Mouse (Mus musculus): ENCODE measurements around the gene Fam192a.

DNA sequence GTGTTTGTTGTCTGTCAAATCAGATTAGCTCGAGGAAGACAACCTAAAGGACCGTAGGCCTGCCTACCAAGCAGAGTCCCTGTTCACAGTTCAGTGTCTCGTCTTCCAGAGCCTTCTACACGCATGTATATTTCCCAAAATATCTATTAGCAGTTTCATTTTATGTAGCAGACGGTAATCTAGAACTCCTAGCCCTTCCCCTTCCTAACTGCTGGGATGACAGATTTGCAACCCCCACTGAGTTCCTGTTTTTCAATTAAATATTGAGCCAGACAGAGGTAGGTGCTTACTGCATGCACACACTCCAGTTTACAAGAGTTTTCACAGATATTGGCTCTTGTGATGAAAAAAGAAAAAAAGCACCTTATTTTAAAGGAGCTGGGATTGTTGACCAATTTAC is 52.3 kb downstream of the Fam192a start:
- TF ChIP-seq CTCF (IDR thresholded peaks at IDR 0.05; ENCODE audit: extremely low read depth, insufficient read depth, insufficient read length, insufficient replicate concordance) (no peak), POLR2A (IDR thresholded peaks at IDR 0.05; ENCODE audit: low read depth, low read length) (no peak)
